Mouse (Mus musculus): ENCODE data around the gene Sesn3. TPM values are rescaled to one million over a fixed set of nuclear protein-coding genes. Genes with fewer than 3 reads are reported as not detected.
A peak's percentile ranks its signal among the peaks of the same experiment; 100 is the strongest.

Gene Sesn3
- polyA plus RNA-seq, 1 experiment from 2014 or later = 8.2 TPM

DNA sequence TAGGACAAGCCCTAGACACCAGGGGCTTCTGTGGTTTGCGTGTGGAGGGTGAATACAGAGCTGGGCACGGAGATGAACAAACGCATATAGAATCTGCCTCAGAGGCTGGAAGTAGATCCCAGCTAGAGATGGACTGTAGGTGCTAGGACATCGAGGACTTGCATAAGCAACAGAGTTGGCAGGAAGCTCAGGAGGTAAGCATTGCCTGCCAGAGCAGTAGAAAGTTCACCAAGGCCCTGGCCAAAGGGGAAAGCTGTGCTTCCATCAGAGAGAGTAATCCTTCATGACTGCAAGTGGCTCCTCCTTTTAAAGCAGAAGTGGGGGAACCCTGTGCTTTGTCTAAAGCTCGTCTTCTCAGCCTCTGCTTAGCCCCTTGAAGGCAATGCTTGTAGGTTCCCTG lies 74.5 kb downstream of the Sesn3 start:
- Histone ChIP-seq H3K9me3 (ENCODE audit: control insufficient read depth, low read length) (no peaks in the 10 kb centered on the region), H3K4me2 (replicated peaks; ENCODE audit: low read depth) (no peak overlapping the region), H3K4me1 (replicated peaks; ENCODE audit: control insufficient read depth, insufficient read depth) (no peaks in the 10 kb centered on the region), H3K9ac (ENCODE audit: low read length) (no peak overlapping the region), H3K27ac (replicated peaks) (no peak overlapping the region), H3K27me3 (ENCODE audit: control insufficient read depth, insufficient read depth, low read length) (no peaks in the 10 kb centered on the region), H3K36me3 (ENCODE audit: control insufficient read depth, insufficient read depth, low read length) (no peaks in the 10 kb centered on the region), H3K4me3 (ENCODE audit: low read depth, low read length) (no peak overlapping the region)
- no peak for DNase-seq (ENCODE audit: low spot score)
- 78% methylated on average over 5 of the region's 5 CpGs for WGBS
- TF ChIP-seq EP300 (optimal IDR thresholded peaks at IDR 0.05) (no peak), CTCF (IDR thresholded peaks at IDR 0.05; ENCODE audit: low read depth) (no peak)
- ATAC-seq (ENCODE audit: low FRiP score, low TSS enrichment) = no peak

DNA sequence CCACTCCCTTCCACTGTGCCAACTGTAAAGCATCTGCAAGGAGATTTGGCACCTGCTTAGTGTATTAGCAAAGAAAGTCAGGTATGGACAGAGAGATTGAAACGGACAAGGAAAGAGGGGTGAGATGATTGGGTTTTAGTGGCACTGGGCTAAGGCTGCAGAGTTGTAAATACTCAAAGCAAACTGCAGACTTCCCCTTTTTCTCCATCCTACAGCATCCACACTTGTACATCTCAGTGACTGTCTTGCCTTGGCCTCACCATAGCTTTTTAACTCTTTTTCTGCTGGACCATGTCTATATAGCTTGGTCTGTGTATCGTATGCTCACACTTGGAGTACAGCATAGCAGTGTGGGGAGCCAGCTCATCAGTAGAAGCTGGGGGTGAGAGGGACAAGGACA lies 75.9 kb downstream of the Sesn3 start:
- 68% methylated on average over 2 of the region's 2 CpGs for WGBS
- H3K4me3 ChIP-seq (ENCODE audit: low read depth, low read length) = no peak overlapping the region
- no peak overlapping the region for H3K27ac ChIP-seq (replicated peaks)
- no peak overlapping the region for H3K9ac ChIP-seq (ENCODE audit: low read length)
- TF ChIP-seq EP300 (optimal IDR thresholded peaks at IDR 0.05) (no peak), CTCF (IDR thresholded peaks at IDR 0.05; ENCODE audit: low read depth) (no peak)
- ATAC-seq (ENCODE audit: low FRiP score, low TSS enrichment) (no peak), DNase-seq (ENCODE audit: low spot score) (no peak)
- no peaks in the 10 kb centered on the region for H3K4me1 ChIP-seq (replicated peaks; ENCODE audit: control insufficient read depth, insufficient read depth)
- H3K9me3 ChIP-seq (ENCODE audit: control insufficient read depth, low read length) = no peaks in the 10 kb centered on the region
- no peak overlapping the region for H3K4me2 ChIP-seq (replicated peaks; ENCODE audit: low read depth)
- H3K27me3 ChIP-seq (ENCODE audit: control insufficient read depth, insufficient read depth, low read length) = no peaks in the 10 kb centered on the region
- H3K36me3 ChIP-seq (ENCODE audit: control insufficient read depth, insufficient read depth, low read length) = no peaks in the 10 kb centered on the region

DNA sequence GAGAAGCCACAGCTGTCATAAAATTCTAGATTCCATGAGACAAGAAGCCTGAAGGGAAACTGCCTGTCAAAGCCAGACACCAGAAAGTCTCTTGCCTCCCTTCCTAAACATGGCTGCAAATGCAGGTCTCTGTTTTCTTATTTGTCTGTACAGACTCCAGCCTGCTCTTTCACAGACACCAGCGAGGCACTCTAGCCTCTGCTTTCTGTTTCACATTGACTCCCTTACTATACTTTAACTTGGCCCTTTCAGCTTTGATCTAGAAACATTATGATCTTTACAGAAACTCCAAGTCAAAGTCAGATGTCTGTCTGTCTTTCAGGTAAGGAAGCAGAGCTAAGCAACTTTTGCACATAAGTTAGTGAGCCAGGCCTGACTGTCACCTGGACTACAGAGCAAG lies 77.5 kb downstream of the Sesn3 start:
- ATAC-seq (ENCODE audit: low FRiP score, low TSS enrichment) (no peak), DNase-seq (ENCODE audit: low spot score) (no peak)
- Histone ChIP-seq H3K9me3 (ENCODE audit: control insufficient read depth, low read length) (no peaks in the 10 kb centered on the region), H3K4me2 (replicated peaks; ENCODE audit: low read depth) (no peak overlapping the region), H3K9ac (ENCODE audit: low read length) (no peak overlapping the region), H3K27me3 (ENCODE audit: control insufficient read depth, insufficient read depth, low read length) (no peaks in the 10 kb centered on the region), H3K4me3 (ENCODE audit: low read depth, low read length) (no peak overlapping the region), H3K4me1 (replicated peaks; ENCODE audit: control insufficient read depth, insufficient read depth) (no peaks in the 10 kb centered on the region), H3K27ac (replicated peaks) (no peak overlapping the region), H3K36me3 (ENCODE audit: control insufficient read depth, insufficient read depth, low read length) (peaks cover 3% of the 10 kb centered on the region; the same call in 1 of the 2 replicates)
- 76% methylated on average over 1 of the region's 1 CpGs for WGBS
- TF ChIP-seq CTCF (IDR thresholded peaks at IDR 0.05; ENCODE audit: low read depth) (no peak), EP300 (optimal IDR thresholded peaks at IDR 0.05) (no peak)

DNA sequence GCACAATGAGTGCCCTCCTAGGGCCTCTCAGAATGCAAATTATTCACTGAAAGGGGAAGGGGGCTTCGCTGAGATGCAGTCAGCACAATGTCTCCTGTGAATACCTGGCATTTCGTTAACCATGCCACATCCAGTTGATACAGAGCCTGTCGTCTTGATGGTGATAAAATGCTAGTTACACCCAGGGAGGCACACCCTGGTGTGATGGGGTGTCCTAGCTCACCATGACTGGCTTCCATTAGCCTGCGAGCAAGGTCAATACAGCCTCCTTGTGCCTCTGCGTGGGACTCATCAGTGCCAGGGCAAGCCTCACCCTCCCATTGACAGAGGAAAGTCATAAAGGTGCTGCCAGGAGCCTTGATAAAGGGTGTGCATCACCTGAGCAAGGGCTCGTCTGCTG lies 80.0 kb downstream of the Sesn3 start:
- Histone ChIP-seq H3K9me3 (ENCODE audit: control insufficient read depth, low read length) (no peaks in the 10 kb centered on the region), H3K36me3 (ENCODE audit: control insufficient read depth, insufficient read depth, low read length) (peaks cover 3% of the 10 kb centered on the region; the same call in 1 of the 2 replicates), H3K27ac (replicated peaks) (no peak overlapping the region), H3K4me2 (replicated peaks; ENCODE audit: low read depth) (no peak overlapping the region), H3K4me3 (ENCODE audit: low read depth, low read length) (no peak overlapping the region), H3K27me3 (ENCODE audit: control insufficient read depth, insufficient read depth, low read length) (no peaks in the 10 kb centered on the region), H3K4me1 (replicated peaks; ENCODE audit: control insufficient read depth, insufficient read depth) (no peaks in the 10 kb centered on the region), H3K9ac (ENCODE audit: low read length) (no peak overlapping the region)
- TF ChIP-seq EP300 (optimal IDR thresholded peaks at IDR 0.05) = no peak
- no peak for TF ChIP-seq CTCF (IDR thresholded peaks at IDR 0.05; ENCODE audit: low read depth)
- WGBS = 70% methylated on average over 6 of the region's 6 CpGs
- DNase-seq (ENCODE audit: low spot score) = no peak
- no peak for ATAC-seq (ENCODE audit: low FRiP score, low TSS enrichment)

DNA sequence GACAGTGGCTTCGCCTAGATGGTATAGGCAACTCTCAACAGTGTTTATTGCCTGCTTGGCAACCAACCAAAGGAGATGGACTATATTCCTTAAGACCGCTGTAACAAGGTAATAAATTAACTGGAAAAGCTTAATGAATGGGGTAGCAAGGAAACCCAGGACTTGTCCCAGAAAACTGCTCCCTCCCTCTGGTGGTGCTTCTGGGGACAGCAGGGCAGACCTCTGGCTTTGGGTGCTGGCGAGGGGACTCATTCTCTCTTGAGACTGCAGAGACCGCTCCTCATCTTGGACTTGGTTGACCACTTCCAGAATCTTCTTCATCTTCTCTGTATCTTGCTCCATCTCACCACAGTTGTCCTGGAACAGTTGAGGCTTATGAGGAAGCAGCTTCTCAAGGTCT lies 82.2 kb downstream of the Sesn3 start:
- Histone ChIP-seq H3K9ac (ENCODE audit: low read length) (no peak overlapping the region), H3K9me3 (ENCODE audit: control insufficient read depth, low read length) (no peaks in the 10 kb centered on the region), H3K36me3 (ENCODE audit: control insufficient read depth, insufficient read depth, low read length) (peaks cover 3% of the 10 kb centered on the region; the same call in 1 of the 2 replicates), H3K4me2 (replicated peaks; ENCODE audit: low read depth) (no peak overlapping the region), H3K4me3 (ENCODE audit: low read depth, low read length) (no peak overlapping the region), H3K4me1 (replicated peaks; ENCODE audit: control insufficient read depth, insufficient read depth) (no peaks in the 10 kb centered on the region), H3K27me3 (ENCODE audit: control insufficient read depth, insufficient read depth, low read length) (no peaks in the 10 kb centered on the region), H3K27ac (replicated peaks) (no peak overlapping the region)
- DNase-seq (ENCODE audit: low spot score) (no peak), ATAC-seq (ENCODE audit: low FRiP score, low TSS enrichment) (no peak)
- peak; percentile 60 for TF ChIP-seq CTCF (IDR thresholded peaks at IDR 0.05; ENCODE audit: low read depth)
- no peak for TF ChIP-seq EP300 (optimal IDR thresholded peaks at IDR 0.05)
- WGBS = 85% methylated on average over 4 of the region's 4 CpGs

DNA sequence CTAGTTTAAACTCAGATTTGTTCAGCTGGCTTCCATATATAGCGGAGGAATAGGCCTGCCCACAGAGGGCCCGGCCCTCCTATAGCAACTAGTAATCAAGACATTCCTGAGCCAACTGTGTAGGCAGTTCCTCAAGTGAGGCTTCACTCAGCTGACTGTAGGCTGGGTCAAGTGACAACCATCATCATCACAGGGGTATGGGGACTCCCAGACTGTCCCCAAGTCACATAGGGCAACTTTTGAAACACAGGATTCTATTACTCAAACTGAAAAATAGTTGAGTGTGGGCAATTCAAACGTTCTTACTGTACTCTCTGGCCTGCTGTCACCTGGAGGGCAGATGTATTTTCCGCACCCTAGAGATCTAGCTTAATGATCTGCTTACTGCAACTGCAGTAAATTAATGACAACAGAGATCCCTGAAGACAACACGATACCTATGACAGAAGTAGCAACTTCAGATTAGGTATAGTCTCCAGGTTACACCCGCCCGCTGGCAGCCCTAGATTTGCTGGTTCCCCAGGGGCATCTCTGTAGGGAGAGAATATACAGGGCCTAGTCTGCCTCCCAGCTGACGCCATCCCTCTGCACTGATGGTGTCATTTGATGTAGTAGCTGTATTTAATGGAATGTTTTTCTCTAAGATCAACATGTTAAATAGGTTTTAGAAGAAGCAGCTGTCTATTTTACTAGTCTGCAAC lies 87.4 kb downstream of the Sesn3 start:
- Histone ChIP-seq H3K4me2 (replicated peaks; ENCODE audit: low read depth) (no peak overlapping the region), H3K4me3 (ENCODE audit: low read depth, low read length) (no peak overlapping the region), H3K27ac (replicated peaks) (no peak overlapping the region), H3K4me1 (replicated peaks; ENCODE audit: control insufficient read depth, insufficient read depth) (no peaks in the 10 kb centered on the region), H3K9ac (ENCODE audit: low read length) (no peak overlapping the region), H3K27me3 (ENCODE audit: control insufficient read depth, insufficient read depth, low read length) (no peaks in the 10 kb centered on the region), H3K9me3 (ENCODE audit: control insufficient read depth, low read length) (no peaks in the 10 kb centered on the region), H3K36me3 (ENCODE audit: control insufficient read depth, insufficient read depth, low read length) (no peaks in the 10 kb centered on the region)
- DNase-seq (ENCODE audit: low spot score) = no peak
- 86% methylated on average over 8 of the region's 8 CpGs for WGBS
- no peak for TF ChIP-seq EP300 (optimal IDR thresholded peaks at IDR 0.05)
- TF ChIP-seq CTCF (IDR thresholded peaks at IDR 0.05; ENCODE audit: low read depth) = no peak
- ATAC-seq (ENCODE audit: low FRiP score, low TSS enrichment) = no peak
